In the genomic region with DNA sequence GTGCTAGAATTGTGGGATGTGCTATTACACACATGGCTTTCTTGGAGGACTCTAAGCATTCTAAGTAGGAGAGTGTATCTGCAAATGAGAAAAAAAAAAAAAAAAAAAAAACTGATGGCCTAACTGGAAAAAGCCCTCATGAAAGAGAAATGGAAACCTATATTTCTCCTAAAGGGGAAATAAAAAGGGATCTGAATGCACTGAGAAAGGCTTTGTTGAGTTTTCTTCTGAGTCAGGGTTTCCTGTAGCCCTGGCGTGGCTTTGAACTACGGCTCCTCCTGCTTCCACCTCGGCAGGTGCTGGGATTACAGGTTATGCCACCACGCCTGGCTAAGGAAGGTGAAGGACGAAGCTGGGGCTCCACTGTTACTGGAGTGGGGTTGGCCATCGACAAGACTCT, we compare ENCODE assay signal across 24 mouse cellular contexts. TPM values are rescaled to one million over a fixed set of nuclear protein-coding genes. Genes with fewer than 3 reads are reported as not detected.
DNase-seq lines count a peak whose midpoint lies in the region; ATAC-seq and TF ChIP-seq lines count a peak whose summit lies in the region.
"Had no signal": no experiment of that assay in that cellular context is flagged by ENCODE, and none has a peak within 500 bp of the region (broad histone marks: within the 10 kb centered on the region; RNA-seq: fewer than 3 reads in every experiment).

No protein-coding gene starts in this region.

- peaks cover 66% of the 10 kb centered on the region for H3K27me3 ChIP-seq in CH12.LX (replicated peaks)
- 0 out of 2 replicates have a peak, but pooled peaks cover 6% of the 10 kb centered on the region for H3K27me3 ChIP-seq in midbrain, embryonic 13.5 days

- no peaks in the 10 kb centered on the region for H3K79me2 ChIP-seq in CH12.LX (replicated peaks; ENCODE audit: control insufficient read depth, extremely low read depth, insufficient read depth, poor library complexity, severe bottlenecking)

- no peak for TF ChIP-seq RAD21 in CH12.LX (IDR thresholded peaks at IDR 0.05; ENCODE audit: low read depth, low read length)

- no peaks in the 10 kb centered on the region for H3K36me3 ChIP-seq in CH12.LX (replicated peaks in 1 of 2; ENCODE audit: control insufficient read depth in 1 of 2, insufficient read depth in 1 of 2, low read length in 1 of 2)
- no peaks in the 10 kb centered on the region for H3K36me3 ChIP-seq in midbrain, embryonic 13.5 days
- H3K36me3 ChIP-seq: embryonic facial prominence, embryonic 10.5 days; embryonic facial prominence, embryonic 12.5 days; forebrain, embryonic 15.5 days had no signal

- H3K9ac ChIP-seq in CH12.LX (ENCODE audit: insufficient read depth, low read depth): no peak overlapping the region
- no peak overlapping the region for H3K9ac ChIP-seq in midbrain, embryonic 13.5 days (replicated peaks)
- H3K9ac ChIP-seq: embryonic facial prominence, embryonic 12.5 days; forebrain, embryonic 13.5 days; forebrain, embryonic 15.5 days; forebrain, postnatal 0 days had no signal

- in situ Hi-C loops in CH12.LX (cut with MboI; ENCODE audit: low pct_ligation_motif_present, low pct_unique_long_range_greater_than_20kb, low sequenced_read_pairs): no loop called here

- intact Hi-C loops in left cerebral cortex, postnatal 14 days (cut with DNase I): no loop called here

- H3K27ac ChIP-seq in CH12.LX (ENCODE audit: insufficient read depth, low read depth): no peak overlapping the region
- no peak overlapping the region for H3K27ac ChIP-seq in midbrain, embryonic 13.5 days
- H3K27ac ChIP-seq: embryonic facial prominence, embryonic 10.5 days; embryonic facial prominence, embryonic 12.5 days; forebrain, embryonic 13.5 days; forebrain, embryonic 15.5 days had no signal

- peak; percentile 55 for ATAC-seq in granulocyte monocyte progenitor cell, adult 5-6 weeks (replicated peaks; ENCODE audit: poor library complexity, severe bottlenecking)
- peak; percentile 33; the same call in 1 of the 2 replicates for ATAC-seq in megakaryocyte progenitor cell, adult 5-6 weeks (replicated peaks; ENCODE audit: poor library complexity)
- no peak for ATAC-seq in midbrain, embryonic 13.5 days
- ATAC-seq: CD4-positive, CD25-positive, alpha-beta regulatory T cell, adult 4 months; forebrain, embryonic 13.5 days; forebrain, embryonic 15.5 days; forebrain, postnatal 0 days had no signal

- dilution Hi-C loops in CH12.LX (cut with MboI; ENCODE audit: extremely low pct_ligation_motif_present, extremely low pct_unique_long_range_greater_than_20kb, low sequenced_read_pairs): no loop called here

- H3K9me3 ChIP-seq in CH12.LX (replicated peaks; ENCODE audit: low read length): peaks cover 3% of the 10 kb centered on the region
- H3K9me3 ChIP-seq in midbrain, embryonic 13.5 days: no peaks in the 10 kb centered on the region
- H3K9me3 ChIP-seq: embryonic facial prominence, embryonic 10.5 days; embryonic facial prominence, embryonic 12.5 days; forebrain, embryonic 13.5 days; forebrain, embryonic 15.5 days had no signal

- no peak overlapping the region for H3K4me2 ChIP-seq in CH12.LX (ENCODE audit: insufficient read depth, low read depth, poor library complexity, severe bottlenecking)
- H3K4me2 ChIP-seq in midbrain, embryonic 13.5 days (replicated peaks): no peak overlapping the region
- H3K4me2 ChIP-seq: embryonic facial prominence, embryonic 12.5 days; forebrain, embryonic 13.5 days; forebrain, embryonic 15.5 days had no signal

- no peak for DNase-seq in CH12.LX (ENCODE audit: extremely low read depth)
- DNase-seq in thymus, postnatal 10 days (ENCODE audit: low spot score in 2 of 2): no peak
- no peak for DNase-seq in frontal cortex, postnatal 14 days (ENCODE audit: low spot score in 2 of 2)
- no peak for DNase-seq in left cerebral cortex, postnatal 14 days (ENCODE audit: low spot score in 2 of 2)
- DNase-seq: adrenal gland, adult 2 months; adrenal gland, postnatal 10 days; adrenal gland, postnatal 25 days; B cell, adult 2 months; cerebellum, adult 11 months; cerebellum, adult 18-20 months; cerebellum, adult 8-10 months; cerebellum, adult 9-11 months; cerebellum, postnatal 14 days; cerebellum, postnatal 36 days; forebrain, postnatal 0 days had no signal

- 63% methylated on average over 6 of the region's 6 CpGs for WGBS in midbrain, embryonic 13.5 days

- H3K4me3 ChIP-seq in CH12.LX (replicated peaks in 1 of 3; ENCODE audit: low read depth in 2 of 3, low read length in 2 of 3, poor library complexity in 1 of 3): no peak overlapping the region
- no peak overlapping the region for H3K4me3 ChIP-seq in midbrain, embryonic 13.5 days (replicated peaks)
- H3K4me3 ChIP-seq: embryonic facial prominence, embryonic 10.5 days; embryonic facial prominence, embryonic 12.5 days; forebrain, embryonic 13.5 days; forebrain, embryonic 15.5 days had no signal

- TF ChIP-seq CTCF in CH12.LX (conservative IDR thresholded peaks at IDR 0.05 in 1 of 2, IDR thresholded peaks at IDR 0.05 in 1 of 2; ENCODE audit: low read depth in 2 of 2, low read length in 2 of 2): no peak

- H3K4me1 ChIP-seq in CH12.LX (ENCODE audit: control insufficient read depth in 1 of 2, insufficient read depth in 2 of 2): peaks cover 0 to 6% of the 10 kb centered on the region in 2 experiments; a peak in 2 of 4 replicates
- H3K4me1 ChIP-seq in midbrain, embryonic 13.5 days (replicated peaks): no peaks in the 10 kb centered on the region
- H3K4me1 ChIP-seq: embryonic facial prominence, embryonic 10.5 days; embryonic facial prominence, embryonic 12.5 days; forebrain, embryonic 13.5 days; forebrain, embryonic 15.5 days had no signal

- TF ChIP-seq POLR2A in CH12.LX (IDR thresholded peaks at IDR 0.05; ENCODE audit: low read depth, low read length): no peak

- TF ChIP-seq EP300 in CH12.LX (IDR thresholded peaks at IDR 0.05; ENCODE audit: low read length): no peak

TF ChIP-seq in CH12.LX, 34 proteins besides CTCF, POLR2A, EP300 and RAD21:
- peak; percentile 80 for TF ChIP-seq ZNF384 (IDR thresholded peaks at IDR 0.05; ENCODE audit: low read depth, low read length)
- no peak for TF ChIP-seq KAT2A (IDR thresholded peaks at IDR 0.05; ENCODE audit: insufficient replicate concordance, low read length)
- peak; percentile 30; the same call in 1 of the 2 replicates for TF ChIP-seq IRF4 (IDR thresholded peaks at IDR 0.05; ENCODE audit: low read depth, low read length)
TF ChIP-seq in CH12.LX: peak in this region for 2.

RNA-seq across cellular contexts. Expression of gene Bicdl2, which starts 6.3 kb away (rescaled TPM):
- total RNA-seq in CH12.LX (2012; rRNA removed): not detected in 2 replicates
- not detected in 2 replicates for total RNA-seq in CH12.LX (2014; rRNA removed)
- 0.25 TPM in 1 of 2 replicates, not detected in the other for polyA plus RNA-seq in CH12.LX (2012; ENCODE audit: insufficient read length, low read depth)
- total RNA-seq in granulocyte monocyte progenitor cell, adult 5-6 weeks (2014; fragmentation: Nextera tagmentation): not detected in 2 replicates
- total RNA-seq in granulocyte monocyte progenitor cell, adult 5-6 weeks (2017): not detected in 2 replicates
- total RNA-seq in megakaryocyte progenitor cell, adult 5-6 weeks (2015): not detected in 2 replicates
- not detected in 2 replicates for total RNA-seq in megakaryocyte progenitor cell, adult 5-6 weeks (2017)
- polyA plus RNA-seq in midbrain, embryonic 13.5 days (2015; fragmentation: Nextera tagmentation; extraction: Ambion mirVana): 0.16 TPM in 1 of 2 replicates, not detected in the other
- total RNA-seq in left cerebral cortex, postnatal 14 days (2021): not detected
- total RNA-seq: adrenal gland, adult 2 months; adrenal gland, postnatal 10 days; adrenal gland, postnatal 25 days had no signal
- polyA plus RNA-seq: adrenal gland, adult 2 months; forebrain, embryonic 15.5 days had no signal

RNA-seq across cellular contexts. Expression of gene Mmp25, which starts 8.9 kb away (rescaled TPM):
- total RNA-seq in CH12.LX (2012; rRNA removed) (0.04 TPM in 1 of 2 replicates, not detected in the other), CH12.LX (2014; rRNA removed) (0.04 TPM in 1 of 2 replicates, not detected in the other)
- polyA plus RNA-seq in CH12.LX (2012; ENCODE audit: insufficient read length, low read depth): not detected in 2 replicates
- total RNA-seq in granulocyte monocyte progenitor cell, adult 5-6 weeks (2014; fragmentation: Nextera tagmentation): not detected in 2 replicates
- total RNA-seq in granulocyte monocyte progenitor cell, adult 5-6 weeks (2017): 0.47 and 0.57 TPM in 2 replicates
- total RNA-seq in megakaryocyte progenitor cell, adult 5-6 weeks (2015): 1.3 and 1.4 TPM in 2 replicates
- total RNA-seq in megakaryocyte progenitor cell, adult 5-6 weeks (2017): 0.42 and 1.4 TPM in 2 replicates
- 1.1 TPM in 2 replicates for polyA plus RNA-seq in midbrain, embryonic 13.5 days (2015; fragmentation: Nextera tagmentation; extraction: Ambion mirVana)
- total RNA-seq in left cerebral cortex, postnatal 14 days (2021): 1 to 10 TPM; 1.1 to 1.2 TPM
- total RNA-seq: MEL had no signal

RNA-seq across cellular contexts. Expression of gene Hcfc1r1, which starts 19.4 kb away (rescaled TPM):
- total RNA-seq in CH12.LX (2012; rRNA removed) (7.3 and 8.9 TPM in 2 replicates), CH12.LX (2014; rRNA removed) (3.9 and 6.0 TPM in 2 replicates)
- polyA plus RNA-seq in CH12.LX (2012; ENCODE audit: insufficient read length, low read depth): 17.4 and 26.5 TPM in 2 replicates
- 48.9 and 51.5 TPM in 2 replicates for total RNA-seq in granulocyte monocyte progenitor cell, adult 5-6 weeks (2014; fragmentation: Nextera tagmentation)
- 13.5 and 16.6 TPM in 2 replicates for total RNA-seq in granulocyte monocyte progenitor cell, adult 5-6 weeks (2017)
- total RNA-seq in megakaryocyte progenitor cell, adult 5-6 weeks (2015): 39.1 and 42.7 TPM in 2 replicates
- total RNA-seq in megakaryocyte progenitor cell, adult 5-6 weeks (2017): 17.8 and 20.2 TPM in 2 replicates
- polyA plus RNA-seq in midbrain, embryonic 13.5 days (2015; fragmentation: Nextera tagmentation; extraction: Ambion mirVana): 84.9 and 90.9 TPM in 2 replicates
- total RNA-seq in left cerebral cortex, postnatal 14 days (2021): 100 to 1,000 TPM; 137 to 143 TPM

RNA-seq across cellular contexts. Expression of gene Thoc6, which starts 19.7 kb away (rescaled TPM):
- total RNA-seq in CH12.LX (2012; rRNA removed) (40.1 and 41.4 TPM in 2 replicates), CH12.LX (2014; rRNA removed) (31.5 and 37.9 TPM in 2 replicates)
- polyA plus RNA-seq in CH12.LX (2012; ENCODE audit: insufficient read length, low read depth): 34.8 and 37.4 TPM in 2 replicates
- total RNA-seq in granulocyte monocyte progenitor cell, adult 5-6 weeks (2014; fragmentation: Nextera tagmentation): 49.8 and 50.2 TPM in 2 replicates
- total RNA-seq in granulocyte monocyte progenitor cell, adult 5-6 weeks (2017): 37.1 and 39.3 TPM in 2 replicates
- 32.3 and 33.4 TPM in 2 replicates for total RNA-seq in megakaryocyte progenitor cell, adult 5-6 weeks (2015)
- total RNA-seq in megakaryocyte progenitor cell, adult 5-6 weeks (2017): 45.7 and 51.2 TPM in 2 replicates
- 44.8 and 46.5 TPM in 2 replicates for polyA plus RNA-seq in midbrain, embryonic 13.5 days (2015; fragmentation: Nextera tagmentation; extraction: Ambion mirVana)
- 1 to 10 TPM; 8.2 to 8.9 TPM for total RNA-seq in left cerebral cortex, postnatal 14 days (2021)

RNA-seq across cellular contexts. Expression of gene Tnfrsf12a, which starts 23.3 kb away (rescaled TPM):
- total RNA-seq in CH12.LX (2012; rRNA removed) (4.3 and 5.1 TPM in 2 replicates), CH12.LX (2014; rRNA removed) (1.5 and 2.3 TPM in 2 replicates)
- polyA plus RNA-seq in CH12.LX (2012; ENCODE audit: insufficient read length, low read depth): 0.64 and 1.2 TPM in 2 replicates
- total RNA-seq in granulocyte monocyte progenitor cell, adult 5-6 weeks (2014; fragmentation: Nextera tagmentation): 5.1 and 7.8 TPM in 2 replicates
- 4.7 and 7.7 TPM in 2 replicates for total RNA-seq in granulocyte monocyte progenitor cell, adult 5-6 weeks (2017)
- total RNA-seq in megakaryocyte progenitor cell, adult 5-6 weeks (2015): 3.6 and 4.3 TPM in 2 replicates
- total RNA-seq in megakaryocyte progenitor cell, adult 5-6 weeks (2017): 5.9 and 7.9 TPM in 2 replicates
- 1.4 and 2.9 TPM in 2 replicates for polyA plus RNA-seq in midbrain, embryonic 13.5 days (2015; fragmentation: Nextera tagmentation; extraction: Ambion mirVana)
- 1 to 10 TPM; 6.3 to 9.6 TPM for total RNA-seq in left cerebral cortex, postnatal 14 days (2021)
